Mouse (Mus musculus) C2C12 (cell line): ENCODE measurements around the gene Zfp365.

ENCODE experiments used
- CEBPB ChIP-seq: IDR thresholded peaks from one replicate; pipeline ENCODE4 v1.6.1; 2011; ENCODE audit warnings: low read depth, mild to moderate bottlenecking, control low read depth, moderate library complexity
- CTCF ChIP-seq: IDR thresholded peaks from one replicate; pipeline ENCODE4 v1.5.1; 2011; ENCODE audit not compliant: control insufficient read depth, insufficient read depth, insufficient read length
- FOSL1 ChIP-seq: IDR thresholded peaks from one replicate; pipeline ENCODE4 v1.8.0; 2011; ENCODE audit warnings: mild to moderate bottlenecking, low read length; ENCODE audit not compliant: poor library complexity, insufficient read depth, severe bottlenecking
- MYOG ChIP-seq: IDR thresholded peaks from one replicate; pipeline ENCODE4 v1.6.1; 2011; ENCODE audit not compliant: control insufficient read depth, insufficient read length; ENCODE audit errors: extremely low read depth
- USF1 ChIP-seq: IDR thresholded peaks from one replicate; pipeline ENCODE4 v1.6.1; 2011; ENCODE audit warnings: low read depth, mild to moderate bottlenecking, control low read depth, moderate library complexity

- TF ChIP-seq CTCF (no peak), USF1 (no peak), FOSL1 (no peak), MYOG (no peak), CEBPB (no peak)
Observed at GRCm38 (mm10) chr10:67855760-67856159, 56.7 kb downstream of the Zfp365 start.
